Comparison of ENCODE assay signal across 12 mouse cellular contexts in the genomic region with DNA sequence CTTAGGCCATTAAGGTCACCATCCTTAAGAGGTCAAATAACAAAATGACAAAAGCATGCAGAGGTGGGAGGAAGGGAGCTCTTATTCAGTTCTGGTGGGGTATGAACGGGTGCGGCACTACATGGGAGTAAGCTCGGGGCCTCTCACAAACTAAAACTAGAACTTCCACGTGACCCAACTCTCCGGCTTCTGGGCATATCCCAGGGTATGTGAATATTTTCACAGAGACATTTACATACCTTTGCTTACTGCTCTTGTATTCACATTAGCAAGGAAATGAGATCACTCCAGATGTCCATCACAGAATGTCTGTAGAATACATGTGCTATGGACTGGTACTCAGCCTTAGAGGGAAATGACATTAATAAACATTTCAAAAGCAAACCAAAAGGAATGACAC.
"Had no signal": no experiment of that assay in that cellular context is flagged by ENCODE, and none has a peak within 500 bp of the region (broad histone marks: within the 10 kb centered on the region; RNA-seq: fewer than 3 reads in every experiment).

No protein-coding gene starts in this region.

- H3K36me3 ChIP-seq: limb, embryonic 13.5 days; lung, embryonic 15.5 days; midbrain, embryonic 10.5 days had no signal

- H3K27me3 ChIP-seq: limb, embryonic 13.5 days; lung, embryonic 15.5 days; neural tube, embryonic 12.5 days had no signal

- H3K9me3 ChIP-seq: limb, embryonic 13.5 days; lung, embryonic 15.5 days; midbrain, embryonic 10.5 days; neural tube, embryonic 12.5 days had no signal

- DNase-seq: kidney, adult 11 months; kidney, adult 9 months; kidney, postnatal 36 days; left cerebral cortex, postnatal 4 days; lung, postnatal 14 days had no signal

- H3K4me3 ChIP-seq: neural tube, embryonic 12.5 days had no signal

- H3K27ac ChIP-seq: kidney, postnatal 0 days; layer of hippocampus, adult 2 months; limb, embryonic 13.5 days; lung, embryonic 15.5 days; midbrain, embryonic 10.5 days; neural tube, embryonic 12.5 days; stomach, postnatal 0 days had no signal

- H3K9ac ChIP-seq: limb, embryonic 13.5 days; neural tube, embryonic 12.5 days had no signal
